Mouse (Mus musculus) intestine, embryonic 14.5 days (tissue): ENCODE measurements around the gene Eif5a. TPM values are rescaled to one million over a fixed set of nuclear protein-coding genes. Genes with fewer than 3 reads are reported as not detected.
"Not testable (repeated sequence)": the region's sequence is repeated elsewhere in the genome, so short reads cannot be mapped to it uniquely, and the experiment has no call there.

ENCODE experiments used
- ATAC-seq: fragments of 200-750 bp; cut with Nextera tagmentation; replicated peaks from 2 replicates; pipeline ENCODE4 v1.8.0; 2017; ENCODE audit warnings: low read depth, moderate number of reproducible peaks, moderate TSS enrichment, moderate library complexity; ENCODE audit not compliant: low FRiP score, low TSS enrichment
- DNase-seq: peaks from one replicate; pipeline ENCODE4 v3.0.0-alpha.2; 2018; ENCODE audit warnings: low spot score
- H3K27ac ChIP-seq: fragments of 300-500 bp; sonication (generic); 2 replicates; pipeline ENCODE4 v1.5.1; 2014; ENCODE audit warnings: low read depth, mild to moderate bottlenecking, control low read depth
- H3K27me3 ChIP-seq: fragments of 300-500 bp; sonication (generic); replicated peaks from 2 replicates; pipeline ENCODE4 v1.6.1; 2014; ENCODE audit warnings: low read length, control low read depth; ENCODE audit not compliant: control insufficient read depth, insufficient read depth
- H3K36me3 ChIP-seq: fragments of 300-500 bp; sonication (generic); 2 replicates; pipeline ENCODE4 v1.6.1; 2014; ENCODE audit warnings: low read length, control low read depth; ENCODE audit not compliant: control insufficient read depth, insufficient read depth
- H3K4me1 ChIP-seq: fragments of 300-500 bp; sonication (generic); replicated peaks from 2 replicates; pipeline ENCODE4 v1.6.1; 2014; ENCODE audit warnings: low read length, control low read depth, mixed read lengths; ENCODE audit not compliant: control insufficient read depth, insufficient read depth
- H3K4me2 ChIP-seq: fragments of 300-500 bp; sonication (generic); 2 replicates; pipeline ENCODE4 v1.6.1; 2014; ENCODE audit warnings: low read length
- H3K4me3 ChIP-seq: fragments of 300-500 bp; sonication (generic); 2 replicates; pipeline ENCODE4 v1.5.1; 2014; ENCODE audit warnings: low read depth, low read length, control low read depth, mixed read lengths
- H3K9ac ChIP-seq: fragments of 300-500 bp; sonication (generic); 2 replicates; pipeline ENCODE4 v1.6.1; 2014; ENCODE audit warnings: mild to moderate bottlenecking, low read length
- H3K9me3 ChIP-seq: fragments of 300-500 bp; sonication (generic); 2 replicates; pipeline ENCODE4 v1.6.1; 2016; ENCODE audit warnings: low read length, control low read depth; ENCODE audit not compliant: control insufficient read depth
- WGBS: fragments of 180-500 bp; shearing (Covaris S2); extraction: QIAGEN DNeasy Blood & Tissue Kit; methylation state at CpG from one replicate; pipeline ENCODE4 v1.1.7; 2014; 5-methylcytosine and 5-hydroxymethylcytosine counted together
- polyA plus RNA-seq: library from polyadenylated mRNA; unstranded; fragments of >200 nt; fragmentation: Nextera tagmentation; extraction: Ambion mirVana; gene quantifications from 2 replicates; pipeline ENCODE4 v1.2.1, GENCODE M21; 2014

Gene Eif5a
- polyA plus RNA-seq, 1 experiment from 2014 or later = 1,877 TPM

DNA sequence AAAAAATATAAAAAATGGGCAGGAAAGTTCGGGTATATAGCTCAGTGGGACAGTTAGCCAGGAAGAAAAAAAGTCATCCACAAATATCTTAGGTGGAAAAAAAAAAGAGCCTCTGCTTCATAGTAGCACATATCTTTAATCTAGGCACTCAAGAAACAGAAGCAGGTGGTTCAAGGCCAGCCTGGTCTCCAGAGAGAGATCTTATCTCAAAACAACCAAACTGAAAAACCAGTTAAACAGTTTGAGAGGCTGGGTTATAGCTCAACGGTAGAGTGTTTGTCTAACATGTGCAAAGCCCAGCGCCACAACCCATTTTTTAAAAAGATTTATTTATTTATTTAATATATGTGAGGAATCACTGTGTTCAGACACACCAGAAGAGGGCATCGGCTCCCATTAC, 11.3 kb upstream of the Eif5a start:
- Histone ChIP-seq H3K4me2 (no peak overlapping the region), H3K9me3 (no peaks in the 10 kb centered on the region), H3K4me3 (no peak overlapping the region), H3K36me3 (no peaks in the 10 kb centered on the region), H3K27me3 (no peaks in the 10 kb centered on the region), H3K9ac (no peak overlapping the region), H3K27ac (no peak overlapping the region), H3K4me1 (peaks cover 15% of the 10 kb centered on the region)
- no peak for DNase-seq
- no peak for ATAC-seq
- 74% methylated on average over 4 of the region's 4 CpGs for WGBS

DNA sequence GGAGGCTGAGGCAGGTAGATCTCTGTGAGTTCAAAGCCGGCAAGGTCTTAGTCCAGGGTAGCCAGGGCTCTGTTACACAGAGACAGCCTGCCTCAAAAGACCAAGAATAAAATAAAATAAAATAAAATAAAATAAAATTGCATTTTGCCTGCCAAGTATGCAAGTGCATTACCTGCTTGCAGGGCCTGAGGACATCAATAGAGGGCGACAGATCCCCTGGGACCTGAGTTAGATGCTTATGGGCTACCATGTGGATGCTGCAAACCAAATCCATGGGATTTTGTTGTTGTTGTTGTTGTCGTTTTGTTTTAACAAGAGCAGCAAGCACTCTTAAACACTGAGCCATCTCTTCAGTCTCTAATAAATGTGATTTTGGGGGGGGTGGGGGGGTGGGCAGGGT, 10.5 kb upstream of the Eif5a start:
- Histone ChIP-seq H3K27ac (no peak overlapping the region), H3K9me3 (no peaks in the 10 kb centered on the region), H3K4me3 (no peak overlapping the region), H3K27me3 (no peaks in the 10 kb centered on the region), H3K4me2 (no peak overlapping the region), H3K4me1 (peaks cover 14% of the 10 kb centered on the region), H3K36me3 (no peaks in the 10 kb centered on the region), H3K9ac (no peak overlapping the region)
- DNase-seq (no peak), ATAC-seq (no peak)
- WGBS = 42% methylated on average over 3 of the region's 3 CpGs

DNA sequence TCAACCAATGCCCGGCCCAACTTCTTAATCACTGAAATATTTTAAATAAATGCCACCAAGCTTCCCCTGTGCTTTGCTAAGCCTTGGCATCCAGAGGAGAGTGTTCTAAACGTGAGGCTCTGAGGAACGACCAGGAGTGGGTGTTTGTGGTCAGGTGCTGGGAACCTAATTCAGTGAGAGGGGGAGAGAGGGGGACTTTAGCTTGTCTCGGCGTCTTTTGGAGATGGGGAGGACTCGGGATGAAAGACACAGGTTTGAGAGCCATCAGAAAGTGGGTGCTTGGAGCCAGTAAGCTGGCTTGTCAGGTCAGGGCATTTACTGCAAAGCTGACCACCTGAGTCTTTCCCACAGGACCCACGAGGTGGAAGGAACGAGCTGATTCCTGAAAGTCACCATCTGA, 10.0 kb upstream of the Eif5a start:
- DNase-seq = no peak
- 68% methylated on average over 8 of the region's 8 CpGs for WGBS
- Histone ChIP-seq H3K27me3 (no peaks in the 10 kb centered on the region), H3K4me1 (peaks cover 9% of the 10 kb centered on the region), H3K36me3 (no peaks in the 10 kb centered on the region), H3K4me3 (no peak overlapping the region), H3K4me2 (no peak overlapping the region), H3K9ac (no peak overlapping the region), H3K27ac (no peak overlapping the region), H3K9me3 (no peaks in the 10 kb centered on the region)
- no peak for ATAC-seq

DNA sequence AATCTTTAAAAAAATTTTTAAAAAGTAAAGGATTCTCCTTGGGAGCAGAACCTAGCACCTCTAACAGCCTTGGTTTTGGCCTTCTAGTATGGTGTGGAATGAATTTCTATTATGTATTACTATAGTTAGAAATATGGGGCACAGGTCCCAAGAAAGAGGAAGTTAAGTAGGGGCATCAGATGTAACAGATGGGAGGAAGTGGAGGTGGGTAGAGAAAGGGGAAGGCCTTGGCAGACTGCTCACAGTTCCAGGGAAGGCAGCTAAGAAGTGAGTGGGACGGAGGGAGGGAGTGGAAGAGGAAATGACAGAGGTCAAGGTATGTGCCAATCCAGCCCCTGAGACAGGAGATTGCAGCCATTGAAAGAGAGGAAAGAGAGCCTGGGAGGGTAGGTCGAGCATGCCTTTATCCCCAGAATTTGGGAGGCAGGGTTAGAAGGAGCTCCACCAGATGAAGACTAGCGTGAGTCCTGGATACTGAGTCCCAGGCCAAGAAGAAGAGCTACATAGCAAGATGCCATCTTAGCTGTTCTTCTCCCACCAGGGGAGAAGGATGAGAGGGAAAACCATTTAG, 9.3 kb upstream of the Eif5a start:
- H3K4me2 ChIP-seq = no peak overlapping the region

DNA sequence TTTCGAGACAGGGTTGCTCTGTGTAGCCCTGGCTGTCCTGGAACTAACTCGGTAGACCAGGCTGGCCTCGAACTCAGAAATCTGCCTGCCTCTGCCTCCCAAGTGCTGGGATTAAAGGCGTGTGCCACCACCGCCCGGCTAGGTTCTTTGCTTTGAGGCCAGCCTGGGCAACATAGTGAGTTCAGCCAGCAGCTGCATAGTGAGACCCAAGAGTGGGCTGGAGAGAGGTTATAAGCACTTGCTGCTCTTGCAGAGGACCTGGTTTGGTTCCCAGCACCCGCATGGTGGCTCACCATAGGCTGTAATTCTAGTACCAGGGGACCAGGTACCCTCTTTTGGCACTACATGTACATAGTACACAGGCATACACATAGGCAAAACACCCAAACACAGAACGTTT, 8.4 kb upstream of the Eif5a start:
- H3K27me3 ChIP-seq, H3K4me1 ChIP-seq, H3K27ac ChIP-seq, H3K4me3 ChIP-seq, H3K36me3 ChIP-seq, ATAC-seq, H3K4me2 ChIP-seq, H3K9ac ChIP-seq, H3K9me3 ChIP-seq, DNase-seq: not testable (repeated sequence)
- WGBS = 90% methylated on average over 8 of the region's 8 CpGs

More for the DNA sequence above, 9.3 kb upstream of the Eif5a start:
- H3K27me3 ChIP-seq = no peaks in the 10 kb centered on the region
- no peak overlapping the region for H3K4me3 ChIP-seq
- H3K9me3 ChIP-seq = no peaks in the 10 kb centered on the region
- H3K9ac ChIP-seq = no peak overlapping the region
- DNase-seq = no peak
- 65% methylated on average over 3 of the region's 3 CpGs for WGBS
- ATAC-seq = no peak
- no peaks in the 10 kb centered on the region for H3K36me3 ChIP-seq
- H3K4me1 ChIP-seq = peaks cover 2% of the 10 kb centered on the region
- no peak overlapping the region for H3K27ac ChIP-seq

DNA sequence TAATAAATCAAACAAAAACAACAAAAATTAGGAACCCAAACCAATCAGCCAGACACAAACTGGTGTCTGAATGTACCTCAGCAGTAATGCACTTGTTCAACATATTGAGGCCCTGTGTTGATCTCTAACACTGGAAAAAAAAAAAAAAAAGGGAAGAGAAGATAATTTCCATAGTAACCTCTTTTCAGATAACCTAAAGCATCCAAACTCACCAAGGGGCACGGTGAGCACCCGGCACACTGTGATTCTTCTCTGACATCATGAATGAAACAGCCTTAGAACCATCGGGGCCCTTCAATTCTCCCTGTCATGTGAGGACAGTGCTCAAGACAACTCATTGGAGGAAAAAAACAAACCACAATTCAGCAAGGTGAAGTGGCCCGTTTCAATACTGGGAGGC, 8.0 kb upstream of the Eif5a start:
- Histone ChIP-seq H3K9me3 (no peaks in the 10 kb centered on the region), H3K27ac (no peak overlapping the region), H3K4me2 (no peak overlapping the region), H3K9ac (no peak overlapping the region), H3K4me3 (no peak overlapping the region), H3K4me1 (no peaks in the 10 kb centered on the region), H3K27me3 (no peaks in the 10 kb centered on the region), H3K36me3 (no peaks in the 10 kb centered on the region)
- DNase-seq = no peak
- ATAC-seq = no peak
- 71% methylated on average over 4 of the region's 4 CpGs for WGBS

DNA sequence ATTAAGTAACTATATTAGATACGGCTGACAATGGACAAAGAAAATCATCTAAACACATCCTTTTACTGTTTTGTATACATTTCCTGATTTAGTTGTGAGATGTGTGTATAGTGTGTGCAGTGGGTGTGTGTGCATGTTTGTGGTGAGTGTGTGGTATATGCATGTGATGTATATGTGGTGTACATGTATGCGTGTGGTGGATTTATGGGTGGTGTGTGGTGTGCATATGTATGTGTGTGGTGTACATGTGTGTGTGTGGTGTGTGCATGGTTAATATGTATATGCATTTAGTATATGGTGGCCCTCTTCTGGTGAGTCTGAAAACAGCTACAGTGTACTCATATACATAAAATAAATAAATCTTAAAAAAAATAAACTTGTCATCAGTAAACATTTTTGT, 5.7 kb upstream of the Eif5a start:
- Histone ChIP-seq H3K27me3 (no peaks in the 10 kb centered on the region), H3K4me1 (no peaks in the 10 kb centered on the region), H3K4me3 (no peak overlapping the region), H3K4me2 (no peak overlapping the region), H3K9me3 (no peaks in the 10 kb centered on the region), H3K9ac (no peak overlapping the region), H3K36me3 (no peaks in the 10 kb centered on the region), H3K27ac (no peak overlapping the region)
- ATAC-seq = no peak
- WGBS = 93% methylated on average over 2 of the region's 2 CpGs
- no peak for DNase-seq

DNA sequence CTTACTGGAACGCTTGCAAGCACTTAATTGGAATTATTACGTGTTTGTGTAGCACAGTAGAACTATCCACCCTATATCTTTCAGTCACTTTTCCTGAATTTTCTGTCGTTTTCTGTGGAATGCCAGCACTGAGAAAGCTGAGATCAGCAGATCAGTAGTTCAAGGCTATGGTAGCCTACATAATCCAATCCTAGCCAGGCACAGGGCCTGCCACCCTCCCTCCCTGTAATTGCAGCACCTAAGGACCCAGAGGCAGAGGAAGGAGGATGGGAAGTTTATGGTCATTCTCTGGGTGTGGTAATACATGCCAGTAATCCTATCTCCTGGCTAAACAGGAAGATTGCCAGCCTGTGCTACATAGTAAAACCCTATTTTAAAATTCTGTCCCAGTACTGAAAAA, 1.0 kb upstream of the Eif5a start:
- H3K4me2 ChIP-seq = no peak overlapping the region; the same call in 1 of the 2 replicates
- ATAC-seq = no peak
- H3K4me1 ChIP-seq = peaks cover 13% of the 10 kb centered on the region
- H3K9me3 ChIP-seq = no peaks in the 10 kb centered on the region
- no peak overlapping the region for H3K4me3 ChIP-seq
- H3K27ac ChIP-seq = peak overlapping the region; percentile 97; the same call in 1 of the 2 replicates
- no peak for DNase-seq
- no peak overlapping the region for H3K9ac ChIP-seq
- peaks cover 18% of the 10 kb centered on the region for H3K36me3 ChIP-seq
- no peaks in the 10 kb centered on the region for H3K27me3 ChIP-seq
- WGBS = 51% methylated on average over 3 of the region's 3 CpGs

DNA sequence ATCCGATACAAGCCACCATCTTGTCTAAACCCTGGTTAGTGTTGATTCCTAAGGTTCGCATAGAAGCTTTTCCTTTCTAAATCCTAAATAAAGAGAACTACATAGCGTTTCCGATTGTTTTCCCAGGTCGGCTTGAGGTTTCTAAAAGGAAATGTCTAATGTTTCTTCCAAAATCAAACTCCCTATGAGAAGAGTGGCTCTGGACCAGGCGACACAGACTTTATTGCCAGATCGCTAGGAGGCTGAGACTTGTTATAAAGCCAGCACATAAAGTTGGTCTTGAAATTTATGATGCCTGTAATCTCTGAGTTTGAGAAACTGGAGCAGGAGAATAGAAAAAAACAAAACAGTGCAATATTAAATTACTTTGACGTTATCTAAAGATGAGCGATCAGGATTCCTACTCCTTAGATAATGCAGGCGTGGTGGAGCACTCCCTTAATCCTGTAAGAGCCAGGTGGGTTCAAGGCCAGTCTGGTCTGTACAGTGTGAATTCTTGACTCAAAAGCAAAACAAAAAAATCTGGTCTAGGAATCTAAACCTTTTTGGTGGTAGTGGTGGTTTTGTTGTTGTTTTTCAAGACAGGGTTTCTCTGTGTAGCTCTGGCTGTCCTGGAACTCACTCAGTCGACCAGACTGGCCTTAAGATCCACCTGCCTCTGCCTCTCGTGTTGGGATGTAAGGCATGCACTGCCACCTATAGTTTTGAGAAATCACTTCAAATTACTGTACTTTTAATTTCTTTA, 426 bp upstream of the Eif5a start:
- Histone ChIP-seq H3K27ac (peak overlapping the region; percentile 97), H3K4me2 (peak overlapping the region; percentile 90), H3K4me1 (peaks cover 13% of the 10 kb centered on the region), H3K4me3 (peak overlapping the region; percentile 86), H3K9ac (peak overlapping the region; percentile 64), H3K36me3 (peaks cover 24% of the 10 kb centered on the region), H3K9me3 (no peaks in the 10 kb centered on the region), H3K27me3 (no peaks in the 10 kb centered on the region)
- DNase-seq (no peak), ATAC-seq (no peak)
- WGBS = 4% methylated on average over 12 of the region's 12 CpGs
